Mouse (Mus musculus): ENCODE measurements around the gene Asb16. TPM values are rescaled to one million over a fixed set of nuclear protein-coding genes. Genes with fewer than 3 reads are reported as not detected.

Asb16 gene
- not detected in 2 replicates for polyA plus RNA-seq (2014; fragmentation: Nextera tagmentation; extraction: Ambion mirVana)

DNA sequence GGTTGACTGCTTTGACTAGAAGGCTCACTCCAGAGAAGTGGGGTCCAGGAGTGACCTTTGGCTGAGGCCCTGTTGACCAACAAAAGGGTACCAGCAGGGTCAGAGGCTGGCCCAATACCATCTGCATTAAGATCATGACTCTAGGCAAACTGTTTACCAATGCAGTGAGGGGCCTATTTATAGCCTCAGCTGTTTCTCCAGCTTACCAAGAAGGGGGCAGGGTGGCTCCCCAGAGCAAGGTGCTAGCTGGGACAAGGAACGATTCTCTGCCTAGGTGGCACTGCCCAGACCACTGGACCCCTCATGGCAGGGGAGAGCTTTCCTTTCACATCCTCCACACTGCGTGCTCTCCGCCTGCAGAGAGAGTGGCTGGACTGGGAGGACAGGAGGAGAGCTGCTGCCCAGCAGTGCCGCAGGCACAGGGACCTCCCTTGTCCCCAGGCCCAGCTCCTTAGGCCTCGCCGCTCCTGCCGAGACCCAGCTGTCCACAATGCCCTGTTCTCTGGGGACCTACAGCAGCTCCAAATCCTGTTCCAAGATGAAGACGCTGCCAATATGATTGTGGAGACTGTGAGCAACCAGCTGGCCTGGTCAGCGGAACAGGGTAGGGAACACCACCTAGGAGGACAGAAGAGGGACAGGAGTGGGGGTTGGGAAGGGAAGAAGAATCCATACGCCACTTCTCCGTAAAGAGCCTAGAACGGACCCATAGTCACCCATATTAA is at the start of gene Asb16:
Asb16 (plus strand) TSS at position 224 of the 725 bp plus-strand sequence.
- Histone ChIP-seq H3K4me2 (replicated peaks; ENCODE audit: low read depth, low read length) (no peak within 1 kb of the TSS), H3K4me1 (ENCODE audit: control insufficient read depth, insufficient read depth, low read length) (no peaks in the 10 kb centered on the region; the same call in 1 of the 2 replicates), H3K4me3 (ENCODE audit: low read depth, low read length) (no peak within 1 kb of the TSS), H3K9me3 (ENCODE audit: control insufficient read depth, low read depth, low read length) (no peaks in the 10 kb centered on the region), H3K27me3 (ENCODE audit: control insufficient read depth, insufficient read depth, low read length) (no peaks in the 10 kb centered on the region), H3K27ac (ENCODE audit: low read length) (no peak within 1 kb of the TSS), H3K36me3 (ENCODE audit: control insufficient read depth, insufficient read depth, low read length) (no peaks in the 10 kb centered on the region), H3K9ac (replicated peaks; ENCODE audit: low read depth, low read length) (no peak within 1 kb of the TSS)
- 81% methylated on average over 12 of the region's 12 CpGs for WGBS
- ATAC-seq (ENCODE audit: insufficient number of reproducible peaks, insufficient read depth, low FRiP score, low read depth): no peak

DNA sequence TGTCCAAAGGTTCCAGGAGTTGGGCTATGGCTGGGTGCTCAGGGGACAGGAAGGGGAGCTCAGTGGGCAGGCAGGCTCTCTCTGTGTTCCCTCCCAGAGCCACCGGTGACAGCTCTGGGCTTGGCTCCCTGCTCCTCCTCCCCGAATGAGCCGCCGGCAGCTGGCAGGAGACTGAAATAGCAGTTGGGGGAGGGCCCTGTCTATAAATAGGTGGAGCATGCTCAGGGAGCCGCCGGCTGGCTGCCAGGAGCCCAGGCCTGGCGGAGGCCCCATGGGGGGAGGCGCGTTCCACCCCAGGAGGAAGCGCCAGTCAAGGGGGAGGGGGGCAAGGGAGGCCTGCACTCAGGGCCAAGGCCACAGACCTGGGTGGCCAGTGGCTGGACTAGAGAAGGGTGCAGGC is 49.8 kb upstream of the Asb16 start:
- Histone ChIP-seq H3K36me3 (ENCODE audit: control insufficient read depth, insufficient read depth, low read length) (no peaks in the 10 kb centered on the region), H3K9me3 (ENCODE audit: control insufficient read depth, low read depth, low read length) (no peaks in the 10 kb centered on the region), H3K27me3 (ENCODE audit: control insufficient read depth, insufficient read depth, low read length) (no peaks in the 10 kb centered on the region), H3K4me3 (ENCODE audit: low read depth, low read length) (peak overlapping the region; percentile 47), H3K9ac (replicated peaks; ENCODE audit: low read depth, low read length) (peak overlapping the region; percentile 61), H3K4me1 (ENCODE audit: control insufficient read depth, insufficient read depth, low read length) (peaks cover 70% of the 10 kb centered on the region), H3K4me2 (replicated peaks; ENCODE audit: low read depth, low read length) (peak overlapping the region; percentile 97), H3K27ac (ENCODE audit: low read length) (peak overlapping the region; percentile 94)
- peak; percentile 81 for ATAC-seq (ENCODE audit: insufficient number of reproducible peaks, insufficient read depth, low FRiP score, low read depth)
- WGBS: 0% methylated on average over 10 of the region's 10 CpGs

GRCm38 (mm10) chr11:102219247-102219993 is 49.1 kb upstream of the Asb16 start:
- no peaks in the 10 kb centered on the region for H3K9me3 ChIP-seq (ENCODE audit: control insufficient read depth, low read depth, low read length)
- H3K27me3 ChIP-seq (ENCODE audit: control insufficient read depth, insufficient read depth, low read length): no peaks in the 10 kb centered on the region
- H3K9ac ChIP-seq (replicated peaks; ENCODE audit: low read depth, low read length): 0 out of 2 replicates have a peak overlapping the region, but pooled peaks have one; percentile 61
- H3K4me3 ChIP-seq (ENCODE audit: low read depth, low read length): peak overlapping the region; percentile 47; the same call in 1 of the 2 replicates
- peaks cover 70% of the 10 kb centered on the region for H3K4me1 ChIP-seq (ENCODE audit: control insufficient read depth, insufficient read depth, low read length)
- peak overlapping the region; percentile 94 for H3K27ac ChIP-seq (ENCODE audit: low read length)
- no peaks in the 10 kb centered on the region for H3K36me3 ChIP-seq (ENCODE audit: control insufficient read depth, insufficient read depth, low read length)
- H3K4me2 ChIP-seq (replicated peaks; ENCODE audit: low read depth, low read length): peak overlapping the region; percentile 97
- ATAC-seq (ENCODE audit: insufficient number of reproducible peaks, insufficient read depth, low FRiP score, low read depth): no peak
- WGBS: 54% methylated on average over 14 of the region's 14 CpGs

DNA sequence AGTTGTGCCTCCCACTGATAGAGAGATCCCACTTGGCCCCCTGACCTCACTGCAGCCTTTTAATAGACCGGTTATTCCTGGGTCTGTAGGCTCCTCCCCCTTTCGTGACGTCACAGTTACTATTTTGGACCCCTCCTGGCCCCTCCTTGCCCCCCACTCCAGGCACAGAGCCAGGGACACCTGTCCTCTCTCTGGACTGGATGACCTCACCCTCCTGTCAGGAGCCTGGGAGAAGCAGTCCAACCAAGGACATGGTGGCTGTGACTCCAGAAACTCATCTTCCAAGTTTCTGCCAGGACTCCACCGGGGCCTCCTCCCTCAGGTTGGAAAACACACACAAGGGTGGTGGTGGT is 48.6 kb upstream of the Asb16 start:
- peaks cover 70% of the 10 kb centered on the region for H3K4me1 ChIP-seq (ENCODE audit: control insufficient read depth, insufficient read depth, low read length)

GRCm38 (mm10) chr11:102220451-102220850 is 48.1 kb upstream of the Asb16 start:
- Histone ChIP-seq H3K9ac (replicated peaks; ENCODE audit: low read depth, low read length) (no peak overlapping the region), H3K4me1 (ENCODE audit: control insufficient read depth, insufficient read depth, low read length) (peaks cover 70% of the 10 kb centered on the region), H3K4me3 (ENCODE audit: low read depth, low read length) (no peak overlapping the region), H3K36me3 (ENCODE audit: control insufficient read depth, insufficient read depth, low read length) (no peaks in the 10 kb centered on the region), H3K9me3 (ENCODE audit: control insufficient read depth, low read depth, low read length) (no peaks in the 10 kb centered on the region), H3K27me3 (ENCODE audit: control insufficient read depth, insufficient read depth, low read length) (no peaks in the 10 kb centered on the region), H3K4me2 (replicated peaks; ENCODE audit: low read depth, low read length) (no peak overlapping the region), H3K27ac (ENCODE audit: low read length) (peak overlapping the region; percentile 48; the same call in 1 of the 2 replicates)
- ATAC-seq (ENCODE audit: insufficient number of reproducible peaks, insufficient read depth, low FRiP score, low read depth): no peak
- WGBS: 67% methylated on average over 6 of the region's 6 CpGs

More for the DNA sequence above, 48.6 kb upstream of the Asb16 start:
- Histone ChIP-seq H3K36me3 (ENCODE audit: control insufficient read depth, insufficient read depth, low read length) (no peaks in the 10 kb centered on the region), H3K4me2 (replicated peaks; ENCODE audit: low read depth, low read length) (no peak overlapping the region), H3K27me3 (ENCODE audit: control insufficient read depth, insufficient read depth, low read length) (no peaks in the 10 kb centered on the region), H3K4me3 (ENCODE audit: low read depth, low read length) (no peak overlapping the region), H3K9ac (replicated peaks; ENCODE audit: low read depth, low read length) (no peak overlapping the region), H3K9me3 (ENCODE audit: control insufficient read depth, low read depth, low read length) (no peaks in the 10 kb centered on the region), H3K27ac (ENCODE audit: low read length) (peak overlapping the region; percentile 48; the same call in 1 of the 2 replicates)
- 56% methylated on average over 4 of the region's 4 CpGs for WGBS
- ATAC-seq (ENCODE audit: insufficient number of reproducible peaks, insufficient read depth, low FRiP score, low read depth): no peak

- Histone ChIP-seq H3K4me1 (ENCODE audit: control insufficient read depth, insufficient read depth, low read length) (peaks cover 68% of the 10 kb centered on the region), H3K27ac (ENCODE audit: low read length) (no peak overlapping the region)
- 84% methylated on average over 8 of the region's 8 CpGs for WGBS
These were observed 47.1 kb upstream of the Asb16 start for GRCm38 (mm10) chr11:102221243-102221953.

DNA sequence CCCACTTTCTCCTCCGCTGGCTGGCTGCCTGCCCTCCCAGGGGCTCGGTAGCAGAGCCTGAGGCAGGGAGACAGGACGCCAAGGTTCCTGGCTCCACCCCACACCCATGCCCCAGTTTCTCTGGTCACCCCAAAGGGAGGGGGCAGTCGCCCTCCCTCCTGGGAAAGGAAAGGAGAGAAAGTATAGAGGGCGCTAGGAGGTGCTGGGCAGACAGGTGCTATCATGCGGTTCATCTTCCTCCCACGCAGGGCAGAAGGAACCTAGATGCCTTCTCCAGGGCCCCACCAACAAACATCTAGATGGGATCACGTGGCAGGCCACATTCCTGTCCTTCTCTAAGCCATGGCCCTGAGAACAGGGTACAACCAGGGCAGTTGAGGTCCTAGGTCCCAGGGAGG is 46.6 kb upstream of the Asb16 start:
- whole genome bisulfite sequencing: 65% methylated on average over 8 of the region's 8 CpGs
- H3K4me3 ChIP-seq (ENCODE audit: low read depth, low read length): no peak overlapping the region
- H3K9ac ChIP-seq (replicated peaks; ENCODE audit: low read depth, low read length): no peak overlapping the region
- no peaks in the 10 kb centered on the region for H3K27me3 ChIP-seq (ENCODE audit: control insufficient read depth, insufficient read depth, low read length)
- no peak overlapping the region for H3K4me2 ChIP-seq (replicated peaks; ENCODE audit: low read depth, low read length)
- H3K9me3 ChIP-seq (ENCODE audit: control insufficient read depth, low read depth, low read length): no peaks in the 10 kb centered on the region
- ATAC-seq (ENCODE audit: insufficient number of reproducible peaks, insufficient read depth, low FRiP score, low read depth): no peak
- peaks cover 69% of the 10 kb centered on the region for H3K4me1 ChIP-seq (ENCODE audit: control insufficient read depth, insufficient read depth, low read length)
- no peak overlapping the region for H3K27ac ChIP-seq (ENCODE audit: low read length)
- no peaks in the 10 kb centered on the region for H3K36me3 ChIP-seq (ENCODE audit: control insufficient read depth, insufficient read depth, low read length)

More at GRCm38 (mm10) chr11:102221243-102221953, 47.1 kb upstream of the Asb16 start:
- Histone ChIP-seq H3K4me3 (ENCODE audit: low read depth, low read length) (no peak overlapping the region), H3K27me3 (ENCODE audit: control insufficient read depth, insufficient read depth, low read length) (no peaks in the 10 kb centered on the region), H3K9me3 (ENCODE audit: control insufficient read depth, low read depth, low read length) (no peaks in the 10 kb centered on the region), H3K4me2 (replicated peaks; ENCODE audit: low read depth, low read length) (no peak overlapping the region), H3K9ac (replicated peaks; ENCODE audit: low read depth, low read length) (no peak overlapping the region), H3K36me3 (ENCODE audit: control insufficient read depth, insufficient read depth, low read length) (no peaks in the 10 kb centered on the region)
- no peak for ATAC-seq (ENCODE audit: insufficient number of reproducible peaks, insufficient read depth, low FRiP score, low read depth)

GRCm38 (mm10) chr11:102223166-102223565 is 45.4 kb upstream of the Asb16 start:
- no peaks in the 10 kb centered on the region for H3K36me3 ChIP-seq (ENCODE audit: control insufficient read depth, insufficient read depth, low read length)
- H3K9ac ChIP-seq (replicated peaks; ENCODE audit: low read depth, low read length): no peak overlapping the region
- H3K27me3 ChIP-seq (ENCODE audit: control insufficient read depth, insufficient read depth, low read length): no peaks in the 10 kb centered on the region
- peaks cover 69% of the 10 kb centered on the region for H3K4me1 ChIP-seq (ENCODE audit: control insufficient read depth, insufficient read depth, low read length)
- H3K4me3 ChIP-seq (ENCODE audit: low read depth, low read length): no peak overlapping the region
- no peak for ATAC-seq (ENCODE audit: insufficient number of reproducible peaks, insufficient read depth, low FRiP score, low read depth)
- H3K9me3 ChIP-seq (ENCODE audit: control insufficient read depth, low read depth, low read length): no peaks in the 10 kb centered on the region
- WGBS: 28% methylated on average over 6 of the region's 6 CpGs
- H3K27ac ChIP-seq (ENCODE audit: low read length): no peak overlapping the region
- no peak overlapping the region for H3K4me2 ChIP-seq (replicated peaks; ENCODE audit: low read depth, low read length)
